Mouse (Mus musculus): ENCODE results near the gene Abhd15. TPM values are rescaled to one million over a fixed set of nuclear protein-coding genes. Genes with fewer than 3 reads are reported as not detected.
"Not testable (repeated sequence)": the region's sequence is repeated elsewhere in the genome, so short reads cannot be mapped to it uniquely, and the experiment has no call there.

The Abhd15 gene
- polyA plus RNA-seq, 1 experiment from 2014 or later: 1.9 TPM

DNA sequence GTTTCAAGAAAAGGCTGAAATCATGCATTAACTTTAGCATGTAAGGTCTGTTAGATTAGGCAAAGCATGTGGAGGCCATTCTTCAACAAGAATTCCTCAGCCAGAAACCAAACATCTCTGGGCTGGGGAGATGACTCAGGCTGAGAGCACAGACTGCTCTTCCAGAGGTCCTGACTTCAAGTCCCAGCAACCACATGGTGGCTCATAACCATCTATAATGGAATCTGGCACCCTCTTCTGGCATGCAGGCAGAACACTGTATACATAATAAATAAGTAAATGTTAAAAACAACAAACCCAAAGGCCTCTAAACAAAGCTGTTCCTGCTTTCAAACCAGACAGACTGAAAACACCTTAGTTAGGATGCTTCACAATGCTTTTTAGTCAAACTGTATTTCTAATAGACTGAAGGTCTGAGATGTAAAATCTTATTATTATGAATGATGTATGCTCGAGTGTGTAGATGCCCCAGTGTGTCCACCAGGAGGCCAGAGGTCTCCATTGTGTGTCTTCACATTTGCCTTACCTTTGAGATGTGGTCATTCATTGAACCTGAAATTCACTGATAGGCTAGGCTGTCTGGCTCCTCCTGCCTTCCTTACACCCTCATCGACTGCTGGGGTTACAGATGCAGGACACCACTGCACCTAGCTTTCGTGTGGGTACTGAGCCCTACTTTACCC is 11.0 kb downstream of the Abhd15 start:
- 78% methylated on average over 3 of the region's 3 CpGs for WGBS
- H3K4me3 ChIP-seq (ENCODE audit: low read depth, low read length): no peak overlapping the region
- no peaks in the 10 kb centered on the region for H3K27me3 ChIP-seq (ENCODE audit: control insufficient read depth, insufficient read depth, low read length)
- H3K27ac ChIP-seq (ENCODE audit: low read depth, low read length): no peak overlapping the region
- no peaks in the 10 kb centered on the region for H3K9me3 ChIP-seq (ENCODE audit: control insufficient read depth, low read length)
- H3K36me3 ChIP-seq (ENCODE audit: control insufficient read depth, insufficient read depth, low read length): no peaks in the 10 kb centered on the region
- DNase-seq (ENCODE audit: low spot score, missing footprints) (no peak), ATAC-seq (ENCODE audit: low FRiP score) (no peak)
- H3K9ac ChIP-seq (ENCODE audit: low read length): no peak overlapping the region
- no peaks in the 10 kb centered on the region for H3K4me1 ChIP-seq (ENCODE audit: control insufficient read depth, insufficient read depth, low read length)
- H3K4me2 ChIP-seq: no peak overlapping the region

DNA sequence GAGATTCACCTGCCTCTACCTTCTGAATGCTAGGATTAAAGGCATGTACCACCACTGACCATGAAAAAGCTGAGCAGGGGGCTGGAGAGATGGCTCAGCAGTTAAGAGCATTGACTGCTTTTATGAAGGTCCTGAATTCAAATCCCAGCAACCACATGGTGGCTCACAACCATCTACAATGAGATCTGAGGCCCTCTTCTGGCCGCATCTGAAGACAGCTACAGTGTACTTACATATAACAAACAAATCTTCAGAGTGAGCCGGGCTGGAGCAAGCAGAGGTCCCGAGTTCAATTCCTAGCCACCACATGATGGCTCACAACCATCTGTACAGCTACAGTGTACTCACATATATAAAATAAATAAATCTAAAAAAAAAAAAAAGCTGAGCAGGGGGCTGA is 13.5 kb downstream of the Abhd15 start:
- not testable (repeated sequence) for DNase-seq (ENCODE audit: low spot score, missing footprints); H3K9ac ChIP-seq (ENCODE audit: low read length); H3K36me3 ChIP-seq (ENCODE audit: control insufficient read depth, insufficient read depth, low read length); H3K9me3 ChIP-seq (ENCODE audit: control insufficient read depth, low read length); H3K4me2 ChIP-seq; ATAC-seq (ENCODE audit: low FRiP score); H3K27ac ChIP-seq (ENCODE audit: low read depth, low read length); H3K27me3 ChIP-seq (ENCODE audit: control insufficient read depth, insufficient read depth, low read length); H3K4me1 ChIP-seq (ENCODE audit: control insufficient read depth, insufficient read depth, low read length); H3K4me3 ChIP-seq (ENCODE audit: low read depth, low read length)
- 93% methylated on average over 3 of the region's 3 CpGs for WGBS

- Histone ChIP-seq H3K9me3 (ENCODE audit: control insufficient read depth, low read length) (no peaks in the 10 kb centered on the region), H3K36me3 (ENCODE audit: control insufficient read depth, insufficient read depth, low read length) (no peaks in the 10 kb centered on the region), H3K4me3 (ENCODE audit: low read depth, low read length) (no peak overlapping the region), H3K27me3 (ENCODE audit: control insufficient read depth, insufficient read depth, low read length) (no peaks in the 10 kb centered on the region), H3K4me1 (ENCODE audit: control insufficient read depth, insufficient read depth, low read length) (no peaks in the 10 kb centered on the region), H3K27ac (ENCODE audit: low read depth, low read length) (no peak overlapping the region), H3K9ac (ENCODE audit: low read length) (no peak overlapping the region), H3K4me2 (no peak overlapping the region)
- ATAC-seq (ENCODE audit: low FRiP score) (no peak), DNase-seq (ENCODE audit: low spot score, missing footprints) (no peak)
- WGBS: 88% methylated on average over 3 of the region's 3 CpGs
Observed at GRCm38 (mm10) chr11:77529644-77530043, 14.7 kb downstream of the Abhd15 start.

- Histone ChIP-seq H3K9me3 (ENCODE audit: control insufficient read depth, low read length) (no peaks in the 10 kb centered on the region), H3K27me3 (ENCODE audit: control insufficient read depth, insufficient read depth, low read length) (no peaks in the 10 kb centered on the region), H3K36me3 (ENCODE audit: control insufficient read depth, insufficient read depth, low read length) (no peaks in the 10 kb centered on the region), H3K4me3 (ENCODE audit: low read depth, low read length) (no peak overlapping the region), H3K4me2 (no peak overlapping the region), H3K27ac (ENCODE audit: low read depth, low read length) (no peak overlapping the region), H3K9ac (ENCODE audit: low read length) (no peak overlapping the region), H3K4me1 (ENCODE audit: control insufficient read depth, insufficient read depth, low read length) (no peaks in the 10 kb centered on the region)
- no peak for DNase-seq (ENCODE audit: low spot score, missing footprints)
- 95% methylated on average over 2 of the region's 2 CpGs for WGBS
- no peak for ATAC-seq (ENCODE audit: low FRiP score)
Observed at GRCm38 (mm10) chr11:77530862-77531261, 15.9 kb downstream of the Abhd15 start.

GRCm38 (mm10) chr11:77532202-77532846 is 17.4 kb downstream of the Abhd15 start:
- H3K4me3 ChIP-seq (ENCODE audit: low read depth, low read length): no peak overlapping the region
- no peak overlapping the region for H3K4me2 ChIP-seq
- H3K9ac ChIP-seq (ENCODE audit: low read length): no peak overlapping the region
- WGBS: 89% methylated on average over 4 of the region's 4 CpGs
- H3K27me3 ChIP-seq (ENCODE audit: control insufficient read depth, insufficient read depth, low read length): no peaks in the 10 kb centered on the region
- DNase-seq (ENCODE audit: low spot score, missing footprints): no peak
- ATAC-seq (ENCODE audit: low FRiP score): no peak
- no peak overlapping the region for H3K27ac ChIP-seq (ENCODE audit: low read depth, low read length)
- H3K36me3 ChIP-seq (ENCODE audit: control insufficient read depth, insufficient read depth, low read length): no peaks in the 10 kb centered on the region
- H3K4me1 ChIP-seq (ENCODE audit: control insufficient read depth, insufficient read depth, low read length): no peaks in the 10 kb centered on the region
- H3K9me3 ChIP-seq (ENCODE audit: control insufficient read depth, low read length): no peaks in the 10 kb centered on the region

DNA sequence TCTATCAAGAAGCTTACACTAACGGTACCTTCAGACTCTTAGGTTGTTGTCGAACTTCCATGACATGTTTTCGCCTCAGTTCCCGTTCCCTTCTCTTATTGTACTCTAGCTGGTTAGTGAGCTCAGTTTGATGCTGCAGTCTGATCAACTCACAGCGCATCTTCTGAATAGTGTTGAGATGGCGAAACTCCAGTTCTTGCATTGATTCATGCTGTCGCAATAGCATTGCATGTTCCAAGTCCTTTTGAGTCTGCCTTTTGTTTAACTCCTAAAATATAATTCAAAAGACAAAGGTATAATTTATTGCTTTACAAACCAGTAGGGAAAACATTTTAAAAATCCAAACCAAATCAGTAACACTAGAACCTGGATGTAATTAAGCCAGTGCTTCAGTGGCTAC is 30.3 kb downstream of the Abhd15 start:
- no peak overlapping the region for H3K4me2 ChIP-seq
- no peaks in the 10 kb centered on the region for H3K4me1 ChIP-seq (ENCODE audit: control insufficient read depth, insufficient read depth, low read length)
- peaks cover 28% of the 10 kb centered on the region for H3K36me3 ChIP-seq (ENCODE audit: control insufficient read depth, insufficient read depth, low read length)
- no peak overlapping the region for H3K27ac ChIP-seq (ENCODE audit: low read depth, low read length)
- H3K4me3 ChIP-seq (ENCODE audit: low read depth, low read length): no peak overlapping the region
- no peaks in the 10 kb centered on the region for H3K27me3 ChIP-seq (ENCODE audit: control insufficient read depth, insufficient read depth, low read length)
- ATAC-seq (ENCODE audit: low FRiP score) (no peak), DNase-seq (ENCODE audit: low spot score, missing footprints) (no peak)
- WGBS: 96% methylated on average over 7 of the region's 7 CpGs
- no peak overlapping the region for H3K9ac ChIP-seq (ENCODE audit: low read length)
- H3K9me3 ChIP-seq (ENCODE audit: control insufficient read depth, low read length): no peaks in the 10 kb centered on the region

DNA sequence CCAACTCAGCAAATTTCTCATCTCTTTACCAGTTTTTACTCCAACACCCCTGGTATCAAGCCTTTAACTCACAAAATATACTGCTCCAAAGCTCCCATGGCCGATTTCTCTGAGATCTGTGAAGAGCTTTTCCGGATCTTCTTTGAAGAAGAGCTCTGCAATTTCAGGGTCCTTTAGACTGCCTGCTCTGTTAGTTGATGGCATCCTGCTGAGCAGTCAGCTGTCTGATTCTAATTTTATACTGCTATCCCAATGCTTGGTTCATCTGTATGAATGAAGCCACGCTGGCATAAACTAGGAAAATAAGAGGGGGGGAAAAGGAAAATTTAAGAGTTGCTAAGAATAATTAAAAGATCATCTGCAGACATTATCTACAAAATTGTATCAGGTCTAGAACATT is 70.3 kb downstream of the Abhd15 start:
- Histone ChIP-seq H3K27ac (ENCODE audit: low read depth, low read length) (no peak overlapping the region), H3K9me3 (ENCODE audit: control insufficient read depth, low read length) (no peaks in the 10 kb centered on the region), H3K4me2 (no peak overlapping the region), H3K36me3 (ENCODE audit: control insufficient read depth, insufficient read depth, low read length) (peaks cover 9% of the 10 kb centered on the region; the same call in 1 of the 2 replicates), H3K4me3 (ENCODE audit: low read depth, low read length) (no peak overlapping the region), H3K4me1 (ENCODE audit: control insufficient read depth, insufficient read depth, low read length) (no peaks in the 10 kb centered on the region), H3K27me3 (ENCODE audit: control insufficient read depth, insufficient read depth, low read length) (no peaks in the 10 kb centered on the region), H3K9ac (ENCODE audit: low read length) (no peak overlapping the region)
- ATAC-seq (ENCODE audit: low FRiP score): no peak
- no peak for DNase-seq (ENCODE audit: low spot score, missing footprints)
- 88% methylated on average over 3 of the region's 3 CpGs for WGBS

Other genes starting within 250 kb of the Abhd15 start
- gene Coro6, start 52.7 kb upstream of the Abhd15 start, polyA plus RNA-seq (2014; fragmentation: Nextera tagmentation; extraction: Ambion mirVana): 0.06 TPM in 1 of 2 replicates, not detected in the other
- 9.5 and 13.5 TPM in 2 replicates for gene Ankrd13b, start 25.4 kb upstream of the Abhd15 start, polyA plus RNA-seq (2014; fragmentation: Nextera tagmentation; extraction: Ambion mirVana)
- gene Git1, start 21.6 kb upstream of the Abhd15 start, polyA plus RNA-seq (2014; fragmentation: Nextera tagmentation; extraction: Ambion mirVana): 11.3 and 13.8 TPM in 2 replicates
- gene Trp53i13, start 859 bp downstream of the Abhd15 start, polyA plus RNA-seq (2014; fragmentation: Nextera tagmentation; extraction: Ambion mirVana): 25.5 and 27.3 TPM in 2 replicates
- gene Gm10392, start 4.1 kb downstream of the Abhd15 start, polyA plus RNA-seq (2014; fragmentation: Nextera tagmentation; extraction: Ambion mirVana): 0.10 TPM in 1 of 2 replicates, not detected in the other
- gene Taok1, start 92.7 kb downstream of the Abhd15 start, polyA plus RNA-seq (2014; fragmentation: Nextera tagmentation; extraction: Ambion mirVana): 21.0 and 23.0 TPM in 2 replicates
- 4.8 TPM in 2 replicates for gene Nufip2, start 171.0 kb downstream of the Abhd15 start, polyA plus RNA-seq (2014; fragmentation: Nextera tagmentation; extraction: Ambion mirVana)
- 2.3 and 2.7 TPM in 2 replicates for gene Cryba1, start 210.2 kb downstream of the Abhd15 start, polyA plus RNA-seq (2014; fragmentation: Nextera tagmentation; extraction: Ambion mirVana)
- 22.6 and 23.8 TPM in 2 replicates for gene Myo18a, start 248.1 kb downstream of the Abhd15 start, polyA plus RNA-seq (2014; fragmentation: Nextera tagmentation; extraction: Ambion mirVana)